Mouse (Mus musculus) kidney, adult 9 months (tissue): ENCODE data around the gene Ap3b2.

ENCODE experiments used
- DNase-seq: peaks from one replicate; pipeline ENCODE4 v3.0.0; 2022

Gene Ap3b2

DNA sequence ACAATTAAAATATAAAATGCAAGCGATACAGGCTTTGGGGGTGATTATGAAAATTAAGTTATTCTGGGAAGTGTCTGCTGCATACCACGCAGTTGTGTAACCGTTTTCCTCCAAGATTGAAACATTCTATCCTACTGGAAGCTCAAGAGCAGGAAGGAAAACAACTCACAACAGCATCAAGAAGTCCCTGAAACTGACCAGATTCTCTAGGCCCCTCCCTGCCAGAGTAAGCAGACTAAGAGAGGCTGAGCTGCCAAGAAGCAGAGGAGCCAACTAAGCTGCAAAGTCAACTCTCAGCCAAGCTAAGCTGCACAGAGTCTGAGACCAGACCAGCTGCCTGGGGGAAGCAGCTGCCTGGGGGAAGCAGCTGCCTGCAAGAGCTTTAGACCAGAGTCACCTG, 18.5 kb downstream of the Ap3b2 start:
- no peak for DNase-seq

DNA sequence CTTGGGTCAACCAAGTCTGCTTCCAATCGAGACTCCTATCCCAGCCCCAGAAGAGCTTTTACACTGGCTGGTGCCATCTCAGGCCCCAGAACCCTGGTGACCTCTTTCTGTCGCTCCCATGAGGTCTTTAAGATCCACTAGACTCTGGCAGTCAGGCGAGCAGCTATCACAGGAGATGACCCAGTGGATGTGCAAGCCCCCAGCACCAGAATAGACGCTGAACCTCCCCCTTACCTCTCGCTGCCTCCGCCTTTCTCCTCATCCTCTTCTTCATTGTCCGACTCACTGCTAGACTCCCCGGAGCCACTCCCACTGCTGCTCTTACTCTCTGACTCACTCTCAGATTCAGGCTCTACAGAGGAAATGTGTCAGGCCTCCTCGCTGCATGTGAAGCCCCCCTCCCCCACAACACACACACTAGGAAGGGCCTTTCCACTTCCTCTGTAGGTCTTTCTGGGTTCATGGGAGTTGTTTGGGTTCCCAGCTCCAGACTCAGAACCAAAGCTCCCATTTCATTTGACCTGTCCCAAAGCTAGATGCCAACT, 28.7 kb downstream of the Ap3b2 start:
- no peak for DNase-seq

GRCm38 (mm10) chr7:81464116-81464515, 29.6 kb downstream of the Ap3b2 start:
- peak; percentile 14 for DNase-seq

DNA sequence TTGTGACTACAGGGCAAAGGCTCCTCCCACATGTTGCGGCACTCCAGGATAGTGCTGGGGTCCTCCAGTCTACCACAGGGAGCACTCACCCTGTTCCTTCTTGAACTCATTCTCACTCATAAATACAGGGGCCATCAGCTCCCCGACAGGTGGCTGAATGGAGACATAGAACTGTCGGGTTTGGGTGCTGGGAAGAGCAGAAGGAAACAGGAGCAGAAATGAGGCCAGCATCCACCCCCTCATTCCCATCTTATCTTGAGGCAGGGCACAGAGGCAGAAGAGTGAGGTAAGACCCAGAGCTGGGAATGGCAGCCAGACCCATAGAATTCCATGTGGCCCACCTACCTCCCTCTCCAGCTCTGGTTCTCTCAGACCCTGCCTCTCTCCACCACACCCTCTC, 30.9 kb downstream of the Ap3b2 start:
- no peak for DNase-seq

DNA sequence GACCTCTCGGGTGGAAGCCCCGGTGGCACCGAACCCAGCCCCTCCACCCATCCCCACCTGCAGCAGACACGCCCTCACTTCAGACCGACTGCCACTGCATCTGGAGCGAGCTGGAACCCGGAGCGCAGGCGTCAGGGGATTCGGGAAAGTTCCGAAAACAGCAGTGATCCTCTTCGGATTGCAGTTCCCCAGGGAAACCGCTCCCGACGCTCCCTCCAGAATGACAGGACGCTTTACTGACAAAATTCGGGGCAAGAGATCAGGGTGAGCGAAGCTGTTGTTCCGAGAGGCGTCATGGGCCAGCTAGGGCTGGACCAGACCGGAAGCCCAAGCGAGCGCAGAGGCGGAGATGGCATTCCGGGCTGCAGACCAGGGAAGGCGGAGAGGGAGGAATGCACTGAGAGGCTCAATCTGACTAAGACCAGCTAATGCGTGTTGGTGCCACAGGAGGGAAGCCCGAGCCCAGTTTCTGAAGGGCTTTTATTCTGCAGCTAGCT, 38.5 kb downstream of the Ap3b2 start, which contains the start of gene Cpeb1:
Gene Cpeb1, minus strand, starts transcription at position 311 of the 497 bp plus-strand sequence.
- peak; percentile 83 for DNase-seq

- peak; percentile 66 for DNase-seq
Observed at GRCm38 (mm10) chr7:81454331-81455039, 39.2 kb downstream of the Ap3b2 start.

GRCm38 (mm10) chr7:81453443-81454274, 40.1 kb downstream of the Ap3b2 start:
- DNase-seq = peak; percentile 68

DNA sequence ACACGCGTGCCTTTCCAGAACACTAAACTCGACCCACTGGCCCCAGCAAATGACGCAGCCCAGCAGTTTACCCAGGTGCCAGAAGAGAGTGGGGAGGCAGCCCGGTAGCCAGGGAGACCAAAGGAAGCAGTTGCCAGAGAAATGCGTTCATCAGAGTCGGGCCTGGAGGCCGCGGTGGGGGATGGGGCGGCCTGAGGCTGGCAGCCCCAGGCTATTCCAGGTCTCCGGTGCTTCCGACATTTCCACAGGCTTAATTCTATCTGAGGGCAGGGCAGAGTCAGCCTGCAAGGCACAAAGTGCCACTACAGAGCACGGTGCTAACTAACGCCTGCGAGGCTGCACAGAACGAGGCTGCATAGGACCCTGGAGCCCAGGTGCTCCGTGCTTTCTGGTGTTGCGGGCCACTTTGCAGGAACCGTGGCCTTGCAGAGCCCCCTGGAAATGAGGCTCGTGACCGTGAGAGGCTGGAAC, 40.7 kb downstream of the Ap3b2 start:
- peak; percentile 53 for DNase-seq
